Mouse (Mus musculus) heart, adult 18-20 months (tissue): ENCODE data around the gene Fis1. TPM values are rescaled to one million over a fixed set of nuclear protein-coding genes. Genes with fewer than 3 reads are reported as not detected.
A peak's percentile ranks its signal among the peaks of the same experiment; 100 is the strongest.

Experiments
- DNase-seq, 2 experiments: peaks; one replicate each; pipeline ENCODE4 v3.0.0; 2021 to 2022; ENCODE audit warnings: mixed read lengths in 1 of 2
- microRNA-seq, 2 experiments: library from miRNA; unstranded; fragments of <30 nt; microRNA quantifications; one replicate each; pipeline ENCODE4 v1.2.0; 2022
- total RNA-seq, 2 experiments: library from RNA; stranded (reverse); gene quantifications; 2 replicates each; pipeline ENCODE4 v1.2.3; 2021

Fis1 gene
- total RNA-seq, 2 experiments from 2014 or later = 190 to 205 TPM

DNA sequence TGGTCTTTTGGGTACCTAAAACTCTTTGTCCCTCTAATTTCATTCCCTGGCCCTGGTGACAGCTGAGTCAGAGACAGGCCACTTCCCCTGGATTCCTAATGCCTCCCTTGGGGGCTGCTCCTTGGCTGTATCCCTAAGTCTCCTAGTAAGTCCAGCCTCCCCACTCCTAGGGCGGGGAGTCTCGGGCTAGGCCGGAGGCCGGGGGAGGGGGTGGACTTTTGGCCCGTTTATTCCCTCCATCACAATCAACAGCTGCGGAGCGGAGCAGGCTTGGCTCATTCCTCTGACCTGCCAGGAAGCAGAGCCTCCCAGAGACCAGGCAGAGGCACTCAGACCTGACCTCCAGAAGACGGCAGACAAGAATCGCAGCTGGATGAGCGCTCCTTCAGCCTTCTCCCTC, 14.5 kb downstream of the Fis1 start:
- peak; percentile 85 to 93 for DNase-seq

GRCm38 (mm10) chr5:136970703-136971102, 17.6 kb downstream of the Fis1 start:
- DNase-seq = peak; percentile 80 to 86

DNA sequence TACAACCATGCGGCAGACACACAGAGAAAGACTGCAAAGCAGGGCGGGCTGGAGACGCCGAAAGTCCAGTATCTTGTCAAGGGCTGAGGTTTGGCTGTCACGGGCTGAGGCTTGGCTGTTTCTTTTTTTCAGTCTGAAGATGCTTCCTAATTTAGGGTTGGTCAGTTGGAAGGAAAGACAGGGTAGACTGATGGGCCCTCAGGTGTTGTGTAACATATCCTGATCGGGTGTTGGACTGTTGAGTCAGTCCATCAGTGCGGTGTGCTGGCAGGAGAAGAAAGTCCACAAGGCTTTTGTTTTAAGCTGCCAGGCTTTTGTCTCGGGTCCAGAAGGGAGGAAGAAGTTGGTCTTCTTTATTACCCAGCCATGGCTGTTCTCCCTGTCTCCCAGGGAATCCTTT, 20.6 kb downstream of the Fis1 start:
- no peak for DNase-seq

DNA sequence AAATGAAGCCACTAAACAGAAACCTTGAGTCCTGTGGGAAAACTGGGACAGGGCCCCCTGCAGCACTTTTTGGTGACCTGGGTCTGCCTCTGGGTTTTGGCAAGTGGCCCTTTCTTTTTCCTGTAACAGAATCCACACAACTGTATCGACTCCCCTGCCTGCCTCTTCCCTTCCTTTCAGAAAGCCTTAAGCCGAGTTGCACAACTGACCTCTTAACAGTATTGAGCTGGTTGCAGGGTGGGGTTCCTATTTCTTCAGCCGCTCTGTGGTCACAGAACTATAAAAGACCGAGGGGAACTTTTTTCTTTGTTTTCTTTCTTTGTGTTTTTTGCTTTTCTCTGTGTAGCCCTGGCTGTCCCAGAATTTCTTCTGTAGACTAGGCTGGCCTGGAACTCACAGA, 24.7 kb downstream of the Fis1 start:
- DNase-seq = no peak

DNA sequence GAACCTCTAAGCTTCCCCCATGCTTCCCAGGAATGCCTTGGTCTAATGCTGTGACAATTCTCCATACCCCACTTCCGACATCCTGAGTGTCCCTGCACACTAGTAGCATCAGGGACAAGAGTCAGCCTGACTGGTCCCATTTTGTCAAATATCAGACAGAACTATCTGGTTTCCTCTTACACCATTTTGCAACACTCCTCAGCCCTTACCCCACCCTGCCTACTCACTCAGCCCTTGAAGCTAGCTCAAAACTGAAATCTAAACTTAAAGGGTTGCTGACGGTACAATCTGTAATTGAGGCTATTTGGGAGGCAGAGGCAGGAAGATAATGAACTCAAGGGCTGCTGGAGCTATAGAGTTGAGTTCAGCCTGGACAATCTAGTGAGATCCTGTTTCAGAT, 26.7 kb downstream of the Fis1 start:
- no peak for DNase-seq

GRCm38 (mm10) chr5:136980974-136981373, 27.9 kb downstream of the Fis1 start:
- no peak for DNase-seq

- peak; percentile 35 to 71 for DNase-seq
Observed at GRCm38 (mm10) chr5:136982338-136982930, 29.4 kb downstream of the Fis1 start.

GRCm38 (mm10) chr5:136984828-136985227, 31.8 kb downstream of the Fis1 start:
- DNase-seq = no peak

DNA sequence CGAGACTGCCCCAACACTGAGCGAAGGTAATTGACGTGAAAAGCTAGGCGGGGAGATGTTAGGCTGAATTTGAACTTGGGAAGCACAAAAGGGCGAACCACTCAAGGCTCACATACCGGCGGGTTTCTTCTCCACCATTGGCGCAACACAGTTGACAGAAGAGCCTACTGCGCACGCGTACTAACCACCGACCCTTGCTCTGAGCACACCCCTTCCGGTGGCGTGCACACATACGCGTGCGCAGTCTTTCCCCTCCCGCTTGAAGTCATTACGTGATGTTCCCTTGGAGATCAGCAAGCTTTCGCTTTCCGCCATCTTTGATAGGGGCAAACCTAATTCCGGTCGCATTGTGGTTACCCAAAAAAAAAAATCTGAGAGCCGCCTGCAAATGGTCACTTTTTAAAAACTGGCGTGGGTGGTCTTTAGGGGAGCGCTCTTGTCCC, 33.6 kb downstream of the Fis1 start, which contains the start of gene Plod3:
Plod3 (plus strand) TSS at position 325 of the 443 bp plus-strand sequence.
- DNase-seq = peak; percentile 96 to 98

DNA sequence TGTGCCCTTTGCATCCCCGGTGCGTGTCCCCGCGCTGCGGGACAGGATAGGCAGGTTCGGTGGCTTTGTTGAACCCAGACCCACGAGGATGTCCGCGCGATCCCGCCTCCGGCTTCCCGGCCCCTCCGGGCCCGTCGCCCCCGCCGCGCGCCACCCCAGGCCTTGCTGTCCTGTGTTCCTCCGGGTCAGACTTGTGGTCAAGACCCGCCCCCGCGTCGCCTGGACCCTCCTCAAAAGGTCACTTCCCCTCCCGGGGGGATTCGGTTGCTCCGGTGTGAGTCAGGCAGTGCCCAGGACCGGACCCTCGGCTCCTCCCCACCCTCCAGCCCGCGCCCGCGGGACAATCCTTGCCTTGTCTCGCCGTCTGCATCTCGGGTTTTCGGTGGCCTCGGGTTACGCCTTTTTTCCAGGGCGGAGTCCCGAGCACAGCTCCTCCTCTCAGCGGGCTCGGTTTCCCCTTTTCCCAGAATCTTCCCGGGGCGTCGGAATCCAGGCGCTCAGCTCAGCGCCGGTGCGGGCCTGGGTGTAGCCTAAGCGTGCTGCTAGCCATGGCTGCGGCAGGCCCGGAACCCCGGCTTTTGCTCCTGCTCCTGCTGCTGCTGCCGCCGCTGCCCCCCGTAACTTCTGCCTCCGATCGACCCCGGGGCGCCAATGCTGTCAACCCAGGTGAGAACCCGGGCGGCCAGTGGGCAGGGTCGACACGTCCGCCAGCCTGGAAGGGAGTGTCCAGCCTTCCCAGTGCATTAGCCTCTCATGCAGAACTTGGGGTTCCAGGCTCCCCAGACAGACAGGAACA, 34.3 kb downstream of the Fis1 start:
- peak; percentile 89 to 90 for DNase-seq

DNA sequence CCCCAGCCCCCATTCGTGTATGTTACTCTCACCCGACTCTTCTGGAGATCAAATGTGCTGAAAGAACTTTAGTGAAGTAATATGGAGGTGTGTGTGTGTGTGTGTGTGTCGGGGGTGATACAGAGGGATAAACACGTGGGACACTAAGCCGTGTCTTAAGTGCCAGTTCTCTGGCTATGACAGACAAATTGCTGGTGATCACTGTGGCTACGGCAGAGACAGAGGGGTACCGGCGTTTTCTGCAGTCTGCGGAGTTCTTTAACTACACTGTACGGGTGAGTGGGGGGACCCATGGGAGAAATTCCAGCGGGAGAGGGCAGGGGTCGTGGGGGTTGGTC, 34.8 kb downstream of the Fis1 start, which contains the start of gene Znhit1:
Znhit1 (minus strand) TSS at position 88 of the 338 bp plus-strand sequence.
- no peak for DNase-seq

- DNase-seq = peak; percentile 58 to 61
Observed at GRCm38 (mm10) chr5:136988420-136988819, 35.3 kb downstream of the Fis1 start.

- no peak for DNase-seq
Observed at GRCm38 (mm10) chr5:136989801-136990200, 36.7 kb downstream of the Fis1 start.

GRCm38 (mm10) chr5:136999449-136999848, 46.4 kb downstream of the Fis1 start:
- DNase-seq = no peak

- no peak for DNase-seq
Observed at GRCm38 (mm10) chr5:137000612-137001011, 47.5 kb downstream of the Fis1 start.

DNA sequence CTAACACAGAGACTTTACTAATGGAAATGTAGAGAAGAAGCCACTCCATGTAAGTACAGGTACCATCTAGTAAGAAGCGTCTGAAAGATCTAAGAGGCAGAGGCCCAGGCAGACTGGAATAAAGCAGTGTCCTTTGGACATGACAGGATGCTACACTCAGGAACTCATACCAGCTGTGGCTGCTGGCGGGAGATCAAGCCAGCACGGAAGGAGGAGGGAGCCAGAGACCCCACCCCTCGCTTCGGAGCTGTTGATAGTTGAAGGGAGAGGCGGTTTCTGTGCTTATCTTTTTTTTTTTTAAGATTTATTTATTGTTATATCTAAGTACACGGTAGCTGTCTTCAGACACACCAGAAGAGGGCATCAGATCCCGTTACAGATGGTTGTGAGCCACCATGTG, 54.2 kb downstream of the Fis1 start:
- DNase-seq = no peak

GRCm38 (mm10) chr5:137009988-137010387, 56.9 kb downstream of the Fis1 start:
- DNase-seq = peak in 1 of 2 experiments; percentile 71

DNA sequence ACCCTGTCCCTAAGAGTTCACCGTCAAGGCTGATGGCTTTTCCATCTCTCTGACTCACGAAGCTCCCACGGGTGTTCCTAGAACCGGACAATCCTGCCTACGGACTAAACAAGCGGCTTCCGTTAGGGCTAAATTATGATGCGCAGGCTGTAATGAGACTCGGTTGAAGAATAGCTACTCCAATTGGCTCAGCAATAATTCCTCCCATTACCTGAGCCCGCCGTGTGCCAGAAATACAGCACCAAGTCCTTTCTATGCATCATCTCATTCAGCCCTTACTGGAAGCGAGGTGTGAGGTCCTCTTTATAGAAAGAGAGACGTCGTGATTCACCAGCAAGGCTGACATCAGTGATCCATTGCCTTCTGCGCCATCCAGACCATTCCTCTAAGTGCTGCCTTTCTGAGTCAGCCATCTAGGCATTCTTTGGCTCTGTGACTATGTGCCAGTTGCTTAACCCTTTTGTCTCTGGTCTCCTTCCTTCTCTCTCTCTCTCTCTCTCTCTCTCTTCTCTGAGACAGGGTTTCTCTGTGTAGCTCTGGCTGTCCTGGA, 59.4 kb downstream of the Fis1 start:
- DNase-seq = no peak

Small RNAs within 50 kb of the gene (microRNA-seq; reads per million reads assigned to microRNA genes)
- 10.3 to 13.3 reads per million in 2 experiments for gene Mir702

Other genes with a start within 250 kb of the Fis1 start
- gene Col26a1, start 70.1 kb upstream of the Fis1 start, total RNA-seq = not detected
- gene Ift22, start 45.1 kb upstream of the Fis1 start, total RNA-seq = 10 to 100 TPM in 1 of 2 experiments, 1 to 10 TPM in 1; 8.9 to 10.0 TPM
- 1 to 10 TPM; 5.1 to 8.4 TPM for gene Cldn15, start 13.3 kb downstream of the Fis1 start, total RNA-seq
- 10 to 100 TPM; 33.2 to 35.8 TPM for gene Plod3, start 33.7 kb downstream of the Fis1 start, total RNA-seq
- gene Znhit1, start 34.7 kb downstream of the Fis1 start, total RNA-seq = 10 to 100 TPM; 62.6 to 67.4 TPM
- not detected for gene Vgf, start 73.1 kb downstream of the Fis1 start, total RNA-seq
- gene Ap1s1, start 92.9 kb downstream of the Fis1 start, total RNA-seq = 10 to 100 TPM; 37.5 to 40.2 TPM
- 10 to 100 TPM; 18.4 to 33.2 TPM for gene Serpine1, start 119.0 kb downstream of the Fis1 start, total RNA-seq
- gene Trim56, start 162.9 kb downstream of the Fis1 start, total RNA-seq = 10 to 100 TPM; 19.0 to 21.5 TPM
- not detected for gene Muc3, start 196.0 kb downstream of the Fis1 start, total RNA-seq